Mouse (Mus musculus) thymus, postnatal 36 days (tissue): Measurements from ENCODE around the gene Tpst2.

ENCODE experiments used
- DNase-seq, 2 experiments: peaks; one replicate each; pipeline ENCODE4 v3.0.0; 2022; ENCODE audit warnings: mixed read lengths in 2 of 2

The Tpst2 gene

GRCm38 (mm10) chr5:112256457-112256856 is 20.0 kb upstream of the Tpst2 start:
- no peak for DNase-seq

- DNase-seq: no peak
Observed at GRCm38 (mm10) chr5:112257896-112258295, 18.6 kb upstream of the Tpst2 start.

- DNase-seq: no peak
Observed at GRCm38 (mm10) chr5:112259862-112260650, 16.4 kb upstream of the Tpst2 start.

GRCm38 (mm10) chr5:112260818-112261217 is 15.7 kb upstream of the Tpst2 start:
- DNase-seq: no peak

- no peak for DNase-seq
Observed at GRCm38 (mm10) chr5:112264099-112264498, 12.4 kb upstream of the Tpst2 start.

GRCm38 (mm10) chr5:112265110-112265509 is 11.4 kb upstream of the Tpst2 start:
- no peak for DNase-seq

- DNase-seq: no peak
Observed at GRCm38 (mm10) chr5:112265515-112265914, 11.0 kb upstream of the Tpst2 start.

- DNase-seq: no peak
Observed at GRCm38 (mm10) chr5:112266011-112266777, 10.3 kb upstream of the Tpst2 start.

- DNase-seq: peak; percentile 65 to 72
Observed at GRCm38 (mm10) chr5:112270764-112271541, 5.5 kb upstream of the Tpst2 start.

GRCm38 (mm10) chr5:112272934-112273333 is 3.6 kb upstream of the Tpst2 start:
- no peak for DNase-seq

- no peak for DNase-seq
Observed at GRCm38 (mm10) chr5:112273746-112274463, 2.6 kb upstream of the Tpst2 start.

GRCm38 (mm10) chr5:112275021-112275804 is 1.3 kb upstream of the Tpst2 start:
- DNase-seq: no peak

- DNase-seq: no peak
Observed at GRCm38 (mm10) chr5:112276907-112277348, 437 bp downstream of the Tpst2 start.

GRCm38 (mm10) chr5:112277906-112278470 is 1.5 kb downstream of the Tpst2 start:
- no peak for DNase-seq

- no peak for DNase-seq
Observed at GRCm38 (mm10) chr5:112279181-112280021, 2.9 kb downstream of the Tpst2 start.

GRCm38 (mm10) chr5:112280151-112280550 is 3.7 kb downstream of the Tpst2 start:
- DNase-seq: no peak

- no peak for DNase-seq
Observed at GRCm38 (mm10) chr5:112280863-112281660, 4.6 kb downstream of the Tpst2 start.

GRCm38 (mm10) chr5:112281676-112282075 is 5.2 kb downstream of the Tpst2 start:
- DNase-seq: no peak

- DNase-seq: no peak
Observed at GRCm38 (mm10) chr5:112282123-112282779, 5.8 kb downstream of the Tpst2 start.
